Mouse (Mus musculus) CH12.LX (cell line): ENCODE measurements at regions not wholly inside any gene's neighbourhood (a gene's known extent, or its start where the extent isn't known, plus 50 kb on each side); places are given as distances from the start of the nearest gene placed in this dataset.

Experiments used
- CHD2 ChIP-seq: IDR thresholded peaks from 2 replicates; pipeline ENCODE4 v1.6.1; 2011; ENCODE audit warnings: low read length, improper control_type of control experiment
- CTCF ChIP-seq, 2 experiments: IDR thresholded peaks in 1 of 2; conservative IDR thresholded peaks in 1 of 2; 2 replicates each; pipeline ENCODE4 v1.5.1; 2011 to 2012; ENCODE audit warnings: low read depth in 2 of 2, low read length in 2 of 2, improper control_type of control experiment in 1 of 2, inconsistent platforms in 1 of 2, mild to moderate bottlenecking in 1 of 2, moderate library complexity in 1 of 2
- EP300 ChIP-seq: IDR thresholded peaks from 2 replicates; pipeline ENCODE4 v1.6.1; 2011; ENCODE audit warnings: low read length, improper control_type of control experiment
- GABPA ChIP-seq: IDR thresholded peaks from 2 replicates; pipeline ENCODE4 v1.6.1; 2012; ENCODE audit warnings: low read depth, low read length, improper control_type of control experiment, inconsistent platforms; ENCODE audit not compliant: insufficient replicate concordance
- JUND ChIP-seq: conservative IDR thresholded peaks from 2 replicates; pipeline ENCODE4 v1.6.1; 2011; ENCODE audit warnings: low read depth, low read length, improper control_type of control experiment
- MAZ ChIP-seq: IDR thresholded peaks from 2 replicates; pipeline ENCODE4 v1.6.1; 2012; ENCODE audit warnings: low read depth, mild to moderate bottlenecking, inconsistent platforms, low read length, improper control_type of control experiment, moderate library complexity
- NELFE ChIP-seq: IDR thresholded peaks from 2 replicates; pipeline ENCODE4 v1.6.1; 2011; ENCODE audit warnings: low read depth, low read length, improper control_type of control experiment
- NRF1 ChIP-seq: IDR thresholded peaks from 2 replicates; pipeline ENCODE4 v1.6.1; 2014; ENCODE audit warnings: low read depth, mild to moderate bottlenecking, inconsistent platforms, low read length, improper control_type of control experiment, moderate library complexity
- POLR2A ChIP-seq: IDR thresholded peaks from 2 replicates; pipeline ENCODE4 v1.6.1; 2011; ENCODE audit warnings: low read depth, mild to moderate bottlenecking, improper control_type of control experiment, low read length
- RAD21 ChIP-seq: IDR thresholded peaks from 2 replicates; pipeline ENCODE4 v1.6.1; 2011; ENCODE audit warnings: low read depth, mild to moderate bottlenecking, low read length, improper control_type of control experiment, moderate library complexity
- TCF12 ChIP-seq: IDR thresholded peaks from 2 replicates; pipeline ENCODE4 v1.6.1; 2014; ENCODE audit warnings: low read depth, mild to moderate bottlenecking, inconsistent platforms, low read length, improper control_type of control experiment
- UBTF ChIP-seq: IDR thresholded peaks from 2 replicates; pipeline ENCODE4 v1.6.1; 2012; ENCODE audit warnings: low read depth, mild to moderate bottlenecking, inconsistent platforms, low read length, improper control_type of control experiment, moderate library complexity
- USF1 ChIP-seq: IDR thresholded peaks from 2 replicates; pipeline ENCODE4 v1.6.1; 2014; ENCODE audit warnings: low read depth, mild to moderate bottlenecking, inconsistent platforms, low read length, improper control_type of control experiment
- USF2 ChIP-seq: conservative IDR thresholded peaks from 2 replicates; pipeline ENCODE4 v1.6.1; 2011; ENCODE audit warnings: low read depth, low read length, improper control_type of control experiment

- TF ChIP-seq POLR2A = no peak
- TF ChIP-seq USF1 = no peak
- TF ChIP-seq CHD2 = no peak
- no peak; a peak in 2 of 4 replicates for TF ChIP-seq CTCF (conservative IDR thresholded peaks at IDR 0.05 in 1 of 2, IDR thresholded peaks at IDR 0.05 in 1 of 2; ENCODE audit: low read depth in 2 of 2, low read length in 2 of 2)
- TF ChIP-seq RAD21 = no peak
- no peak for TF ChIP-seq JUND
- no peak for TF ChIP-seq NELFE
- TF ChIP-seq MAZ = no peak
- no peak for TF ChIP-seq GABPA
- TF ChIP-seq NRF1 = no peak
- no peak for TF ChIP-seq USF2
- no peak for TF ChIP-seq EP300
- TF ChIP-seq UBTF = no peak
- TF ChIP-seq TCF12 = no peak
Measured at GRCm38 (mm10) chr4:125921550-125922316, 102.6 kb upstream of the Csf3r start.
